Mouse (Mus musculus) small intestine, adult 2 months (tissue): ENCODE data around the gene Chrna4.

Experiments used
- CTCF ChIP-seq: fragments of 200-500 bp; IDR thresholded peaks from 2 replicates; pipeline ENCODE4 v1.5.1; 2012; ENCODE audit warnings: low read depth, mild to moderate bottlenecking, control low read depth, inconsistent platforms, low read length, moderate library complexity, mixed read lengths; ENCODE audit not compliant: insufficient replicate concordance, insufficient read length; ENCODE audit errors: extremely low read depth
- POLR2A ChIP-seq: fragments of 200-500 bp; IDR thresholded peaks from 2 replicates; pipeline ENCODE4 v1.6.1; 2012; ENCODE audit warnings: low read depth, mild to moderate bottlenecking, control low read depth, inconsistent platforms, low read length, moderate library complexity

GRCm38 (mm10) chr2:181083945-181084344, 40.6 kb upstream of the Chrna4 start:
- TF ChIP-seq CTCF = no peak
- TF ChIP-seq POLR2A = no peak
